Mouse (Mus musculus) olfactory bulb, adult 2 months (tissue): ENCODE measurements around the gene Pgc.

Experiments used
- CTCF ChIP-seq: fragments of 200-500 bp; IDR thresholded peaks from 2 replicates; pipeline ENCODE4 v1.5.1; 2012; ENCODE audit warnings: low read depth, mild to moderate bottlenecking, low read length, moderate library complexity; ENCODE audit not compliant: insufficient read depth
- POLR2A ChIP-seq: fragments of 200-500 bp; IDR thresholded peaks from 2 replicates; pipeline ENCODE4 v1.6.1; 2012; ENCODE audit warnings: mild to moderate bottlenecking, low read depth, low read length, moderate library complexity; ENCODE audit not compliant: insufficient read depth

GRCm38 (mm10) chr17:47698156-47698555 lies 28.5 kb upstream of the Pgc start:
- TF ChIP-seq CTCF (no peak), POLR2A (no peak)
